Mouse (Mus musculus) right cerebral cortex, postnatal 4 days (tissue): ENCODE measurements around the gene Fam172a.

Experiments
- DNase-seq: peaks from one replicate; pipeline ENCODE4 v3.0.0-alpha.2; 2022

Gene Fam172a

DNA sequence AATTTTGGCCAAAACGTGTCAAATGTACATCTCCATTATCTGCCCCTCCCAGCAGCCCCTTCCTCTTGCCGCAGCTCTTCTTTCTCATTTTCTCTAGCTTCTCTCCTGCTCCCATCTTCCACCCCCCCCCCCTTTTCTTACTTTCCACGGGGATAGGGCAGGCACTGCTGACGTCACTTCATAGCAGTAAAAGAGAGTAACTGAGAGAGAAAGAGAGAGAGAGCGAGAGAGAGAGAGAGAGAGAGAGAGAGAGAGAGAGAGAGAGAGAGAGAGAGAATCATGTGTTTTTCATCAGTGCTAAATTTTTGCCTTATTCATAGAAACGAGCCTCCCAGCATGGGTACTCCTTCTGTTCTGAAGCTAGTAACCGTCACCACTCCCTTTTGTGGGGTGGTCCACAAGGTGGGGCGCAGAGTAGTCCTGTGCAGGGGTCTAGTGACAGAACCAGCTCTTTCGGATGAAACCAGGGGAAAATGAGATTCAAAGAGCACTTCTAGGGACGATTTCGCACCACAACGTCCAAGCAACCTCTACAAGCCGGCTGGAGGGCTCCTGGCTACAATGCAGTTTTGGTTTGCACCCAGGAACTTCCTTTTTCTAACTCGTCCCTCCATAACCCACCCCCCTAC lies 480.2 kb downstream of the Fam172a start:
- no peak for DNase-seq

DNA sequence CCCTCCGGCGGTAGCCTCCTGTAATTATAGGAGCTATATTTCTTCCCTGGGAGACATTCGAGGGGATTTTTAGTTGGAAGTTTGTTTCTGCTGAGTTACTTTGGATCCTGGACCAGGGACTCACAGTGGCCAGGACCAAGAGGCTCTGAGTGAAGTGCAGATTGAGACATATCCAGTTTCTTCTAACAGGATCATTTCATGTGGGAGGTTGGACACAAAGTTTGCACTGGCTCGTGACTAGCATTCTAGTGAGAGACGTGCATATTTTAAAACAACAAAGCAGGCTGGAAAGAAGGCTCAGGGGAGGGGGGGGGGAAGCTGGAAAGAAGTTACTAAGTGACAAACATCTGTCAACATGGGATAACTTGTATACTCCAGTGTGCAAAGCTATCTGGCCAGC lies 481.2 kb downstream of the Fam172a start:
- no peak for DNase-seq

DNA sequence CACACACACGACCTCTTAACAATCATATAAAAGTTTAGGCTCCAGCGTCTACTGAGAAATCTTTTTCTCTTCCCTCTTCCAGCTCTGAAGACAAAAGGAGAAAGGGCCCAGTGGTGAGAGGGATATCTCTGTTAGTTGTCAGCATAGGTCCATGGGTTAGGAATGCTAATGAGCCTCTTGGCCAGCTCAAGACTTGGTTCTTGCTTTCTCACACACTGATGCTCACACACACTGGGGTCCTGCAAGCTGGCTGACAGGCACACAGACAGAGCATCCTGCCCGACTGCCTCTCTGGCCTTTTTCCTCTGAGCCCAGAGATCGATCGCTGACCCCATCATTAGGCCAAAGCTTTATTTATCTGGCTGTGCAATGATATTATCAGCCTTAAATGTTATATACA lies 482.2 kb downstream of the Fam172a start:
- no peak for DNase-seq

DNA sequence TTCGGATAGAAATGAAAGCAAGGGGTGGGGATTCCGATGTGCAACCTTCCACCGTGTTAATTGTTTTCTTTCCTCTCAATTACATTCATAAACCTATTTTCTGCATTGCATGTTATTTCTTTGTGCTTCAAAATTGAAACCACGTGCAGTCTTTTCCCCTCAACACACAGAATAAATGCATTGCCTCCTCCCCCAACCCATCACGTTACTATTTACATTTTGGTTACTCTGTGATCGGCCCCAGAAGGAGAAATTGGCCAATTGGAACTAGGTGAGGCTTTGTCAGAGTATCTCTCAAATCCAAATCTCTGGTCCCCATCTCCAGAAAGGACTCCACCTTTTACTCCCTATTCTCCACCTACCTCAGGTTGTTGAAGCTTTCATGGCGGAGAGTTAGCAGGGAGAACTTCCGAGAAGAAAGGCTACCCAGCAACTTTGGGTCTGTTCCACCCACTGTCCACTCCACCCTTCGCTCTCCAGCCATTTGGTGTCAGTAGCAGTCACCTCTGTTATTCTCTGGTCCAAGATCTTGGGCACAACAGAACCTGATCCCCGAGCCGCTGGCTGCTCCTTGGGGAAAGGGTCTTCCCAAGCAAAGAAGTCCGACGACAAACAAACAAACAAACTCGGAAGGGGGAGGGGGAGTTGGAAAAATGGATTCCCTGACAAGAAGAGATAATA lies 483.1 kb downstream of the Fam172a start:
- no peak for DNase-seq

DNA sequence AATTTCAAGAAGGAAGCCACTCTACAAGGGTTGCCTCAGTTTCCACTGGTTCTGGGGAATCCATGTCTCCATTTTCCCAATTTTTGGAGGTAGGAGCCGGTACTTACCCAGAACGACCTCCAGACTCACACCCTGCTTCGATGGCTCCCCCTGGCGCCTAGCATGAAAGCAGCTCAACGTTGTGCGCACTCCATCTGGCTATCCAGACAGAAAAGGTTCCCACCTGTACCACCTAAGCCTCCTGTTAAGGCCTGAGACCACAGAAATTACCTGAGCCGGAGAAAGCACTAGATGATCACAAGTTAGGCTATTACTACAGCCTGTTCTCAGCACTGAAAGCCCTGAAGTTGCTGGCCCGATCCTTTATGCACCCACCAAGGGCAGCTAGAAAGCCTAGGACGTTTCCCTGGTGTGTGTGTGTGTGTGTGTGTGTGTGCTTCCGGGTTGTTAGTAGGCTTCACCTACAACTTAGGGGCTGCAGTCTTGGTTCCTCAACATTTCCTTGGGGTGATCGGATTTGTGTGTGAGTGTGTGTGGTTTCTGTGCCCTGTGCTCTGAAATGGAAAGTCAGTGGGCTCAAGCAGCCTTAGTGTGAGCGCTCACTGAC lies 484.6 kb downstream of the Fam172a start:
- no peak for DNase-seq

DNA sequence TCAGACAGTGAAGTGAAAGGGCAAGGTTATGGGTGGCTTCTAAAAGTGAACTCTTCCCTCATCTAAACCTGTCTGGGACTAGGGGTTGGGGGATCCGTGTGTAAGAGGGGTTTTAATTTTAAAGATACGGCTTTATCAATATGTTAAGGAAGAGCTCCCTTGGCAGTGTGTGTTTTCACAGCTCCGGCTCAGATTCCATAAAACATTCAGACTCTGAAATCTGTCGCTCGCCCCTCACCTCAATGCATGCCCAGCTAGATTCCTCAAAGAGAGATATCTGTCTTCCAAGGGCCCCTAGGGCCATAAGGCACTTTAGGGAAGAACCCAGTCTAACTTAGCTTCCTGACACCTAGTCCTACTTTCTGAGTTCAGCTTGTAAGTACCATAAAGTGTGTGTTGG lies 486.0 kb downstream of the Fam172a start:
- no peak for DNase-seq

DNA sequence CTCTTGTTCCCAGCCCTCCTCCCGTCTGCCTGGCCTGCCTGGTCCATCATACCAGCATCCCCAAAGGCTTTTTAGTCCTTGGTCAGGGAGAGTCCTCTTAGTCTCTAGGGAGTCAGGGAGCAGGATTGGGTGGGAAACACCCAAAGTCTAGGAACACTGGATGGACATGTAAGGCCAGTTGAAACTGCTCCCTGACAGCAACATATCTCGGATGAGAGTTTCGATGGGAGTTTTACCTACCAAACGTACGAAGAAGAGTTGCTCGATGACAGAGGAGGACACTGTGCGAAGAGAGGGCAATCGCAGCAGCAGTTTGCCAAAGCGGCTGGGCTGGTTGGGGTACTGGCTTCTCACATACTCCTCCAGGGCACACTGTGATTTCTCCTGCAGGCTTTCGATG lies 487.8 kb downstream of the Fam172a start:
- no peak for DNase-seq

DNA sequence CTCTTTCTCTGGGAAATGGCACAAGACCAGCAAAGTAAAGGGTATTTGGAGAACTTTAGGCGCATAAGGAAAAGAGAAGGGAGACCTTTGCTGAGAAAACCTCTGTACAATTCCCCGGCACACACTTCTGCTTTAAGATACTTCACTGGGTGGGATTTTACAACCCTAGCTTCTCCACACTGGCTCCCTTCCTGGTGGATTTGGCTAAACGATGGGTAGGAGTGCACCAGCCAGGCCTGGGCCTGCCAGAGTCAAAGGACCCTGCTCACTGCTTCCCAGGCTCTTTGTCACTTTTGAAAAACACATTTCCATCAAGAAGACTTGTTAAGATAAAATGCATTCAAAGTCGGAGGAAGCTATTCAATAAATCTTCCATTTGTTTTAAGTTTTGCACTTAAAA lies 491.4 kb downstream of the Fam172a start:
- DNase-seq = peak; percentile 18

DNA sequence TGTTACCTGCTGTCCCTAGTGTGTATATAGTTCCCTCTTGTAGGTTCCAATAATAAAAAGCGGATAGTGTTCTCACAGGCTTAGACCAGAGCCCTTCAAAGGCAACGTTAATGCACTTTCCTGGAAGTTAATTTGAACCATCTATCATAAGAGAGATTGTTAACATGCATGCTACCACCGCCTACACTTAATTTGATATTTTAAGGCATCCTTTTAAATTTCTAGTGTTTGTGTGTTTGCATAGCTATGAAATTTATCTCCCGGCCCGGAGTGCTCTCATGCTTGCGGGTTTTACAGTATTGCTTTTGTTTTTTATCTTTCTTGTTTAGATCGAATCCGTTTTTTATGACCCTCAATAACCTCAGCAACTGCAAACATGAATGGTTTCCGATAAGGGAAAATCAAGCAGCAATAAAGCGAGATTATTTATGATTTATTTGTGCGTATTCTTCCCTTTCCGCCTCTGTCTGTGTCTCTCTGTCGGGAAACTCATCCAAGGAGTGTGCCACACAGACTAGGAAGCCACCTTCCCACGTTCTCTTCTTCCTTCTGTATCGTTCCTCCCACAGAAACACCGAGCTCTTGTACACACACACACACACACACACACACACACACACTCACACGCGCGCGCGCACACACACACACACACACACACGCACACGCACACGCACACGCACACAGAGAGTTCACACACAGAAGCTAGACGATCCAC lies 492.5 kb downstream of the Fam172a start:
- no peak for DNase-seq

DNA sequence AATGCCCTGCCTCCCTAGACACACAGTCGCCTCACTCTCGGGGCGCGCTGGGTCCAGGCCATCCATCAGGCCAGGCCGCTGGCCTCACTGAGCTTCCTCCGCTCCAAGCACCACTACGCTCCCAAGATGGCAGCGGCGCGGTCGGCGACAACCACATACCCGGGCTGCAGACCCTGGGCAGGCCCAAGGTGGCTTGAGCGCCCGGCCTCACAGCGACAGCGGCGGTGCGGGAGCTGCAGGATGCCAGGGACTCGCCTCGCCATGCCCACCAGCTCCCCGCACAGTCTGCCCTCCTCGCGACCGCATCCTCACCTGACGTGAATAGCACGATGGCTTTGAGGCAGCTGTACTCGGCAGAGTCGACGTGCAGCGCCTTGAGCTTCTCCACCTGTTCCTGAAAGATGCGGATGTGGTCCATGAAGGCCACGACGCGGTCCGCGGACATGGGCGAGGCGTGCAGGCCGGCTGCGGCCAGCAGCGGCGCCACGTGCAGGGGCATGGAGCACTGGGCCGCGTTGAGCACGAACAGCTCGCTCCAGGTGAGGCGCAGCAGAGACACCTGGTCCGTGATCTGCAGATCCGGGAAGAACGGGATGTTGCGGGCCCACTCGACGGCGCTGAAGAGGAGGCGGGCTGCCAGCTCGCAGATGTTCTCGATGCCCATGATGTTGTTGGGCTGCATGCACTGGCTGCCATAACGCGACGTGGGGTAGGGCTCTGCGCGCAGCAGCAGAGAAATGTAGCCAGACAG lies 493.2 kb downstream of the Fam172a start:
- DNase-seq = no peak

DNA sequence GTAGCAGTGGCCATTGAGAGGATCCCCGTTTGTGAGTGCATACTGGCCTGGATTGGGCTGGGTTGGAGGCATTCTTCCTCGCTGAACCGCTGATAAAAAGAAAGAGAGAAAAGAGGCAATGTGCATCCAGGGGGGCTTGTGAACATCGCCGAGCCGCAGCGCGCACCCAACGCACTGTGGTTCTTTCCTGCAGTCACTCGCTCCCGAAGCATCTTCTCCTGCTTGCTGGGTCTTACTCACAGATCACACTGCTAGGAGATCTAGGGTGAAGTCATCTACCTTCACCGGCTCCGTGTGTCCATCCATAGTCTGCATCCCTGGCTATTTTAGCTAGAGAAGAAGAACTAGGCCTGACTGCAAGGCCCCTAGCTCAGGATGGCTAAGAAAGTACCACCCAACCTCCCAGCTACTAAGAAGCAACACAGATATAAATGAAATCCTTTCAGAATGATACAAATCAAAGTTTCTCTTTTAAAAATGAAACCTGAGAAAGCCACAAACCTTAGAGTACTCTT lies 493.8 kb downstream of the Fam172a start:
- no peak for DNase-seq

DNA sequence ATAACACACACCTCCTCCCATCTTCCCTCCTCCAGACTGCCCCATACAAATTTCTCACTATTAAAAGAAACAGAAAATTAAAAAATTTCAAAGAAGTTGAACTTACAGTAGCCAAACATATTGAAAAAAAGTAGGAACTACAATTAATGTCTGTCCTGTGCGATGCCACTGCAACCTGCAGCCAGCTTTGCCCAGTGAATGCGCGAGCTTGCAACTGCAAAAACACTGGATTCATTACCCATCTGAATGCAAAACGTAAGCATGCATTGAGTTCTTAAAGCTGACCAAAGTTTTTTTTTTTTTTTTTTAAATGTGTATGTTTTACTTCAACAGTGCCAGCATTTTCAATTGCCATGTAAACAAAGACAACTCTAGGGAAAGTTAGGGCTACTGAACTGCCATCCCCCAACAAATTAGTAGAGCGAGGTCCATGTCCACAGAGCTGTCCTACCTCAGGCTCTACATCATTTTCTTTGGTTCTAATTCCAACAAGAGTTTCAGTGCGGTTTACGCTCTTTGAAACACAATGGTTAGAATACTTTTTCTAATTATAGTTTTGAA lies 494.5 kb downstream of the Fam172a start:
- DNase-seq = no peak

DNA sequence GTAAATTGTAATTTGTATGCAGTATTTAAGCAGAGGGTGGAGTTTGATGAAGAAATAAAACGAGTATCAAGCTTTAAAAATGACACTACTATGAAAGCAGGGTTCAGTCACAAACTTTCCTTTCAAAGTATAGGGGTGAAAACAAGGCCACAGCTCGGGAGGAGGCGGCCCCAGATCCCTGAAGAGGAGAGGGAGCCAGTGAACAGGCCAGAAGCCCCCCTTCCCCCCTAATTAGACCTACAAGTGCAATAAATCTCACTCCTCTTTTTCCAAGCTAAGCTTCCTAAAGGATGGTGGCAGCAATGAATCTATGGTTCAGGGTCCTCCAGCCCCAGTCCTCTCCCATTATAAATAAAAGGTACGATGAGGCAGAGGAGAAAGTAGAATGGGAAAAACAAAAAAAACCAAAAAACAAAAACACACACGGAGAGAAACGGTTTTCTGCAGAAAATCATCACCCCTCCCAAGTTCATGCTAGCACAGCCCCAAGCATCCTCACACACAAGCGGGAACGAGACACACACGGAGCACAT lies 495.5 kb downstream of the Fam172a start:
- DNase-seq = no peak

DNA sequence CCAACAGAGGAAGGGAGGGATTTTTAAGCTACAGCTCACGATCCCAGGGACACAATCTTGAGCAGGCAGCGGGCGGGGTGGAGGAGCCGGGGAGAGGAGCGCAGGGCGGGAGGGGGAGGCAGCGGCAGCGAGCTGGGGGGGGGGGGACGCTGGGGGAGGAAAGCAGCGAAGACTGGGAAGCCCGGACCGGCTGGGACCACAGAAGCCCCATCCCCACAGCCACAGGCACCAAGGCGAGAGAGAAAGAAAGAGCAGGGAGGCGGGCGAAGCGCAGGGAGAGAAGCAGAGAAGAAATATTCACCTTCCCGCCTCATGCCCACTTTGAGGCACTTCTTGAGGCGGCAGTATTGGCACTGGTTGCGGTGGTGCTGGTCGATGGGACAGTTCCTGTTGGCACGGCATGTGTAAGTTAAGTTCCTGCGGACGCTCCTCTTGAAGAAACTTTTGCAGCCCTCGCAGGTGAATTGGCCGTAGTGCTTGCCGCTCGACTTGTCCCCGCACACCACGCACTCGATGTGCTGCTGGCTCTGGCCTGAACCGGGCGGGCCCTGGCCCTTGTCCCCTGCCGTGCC lies 496.1 kb downstream of the Fam172a start:
- DNase-seq = no peak

DNA sequence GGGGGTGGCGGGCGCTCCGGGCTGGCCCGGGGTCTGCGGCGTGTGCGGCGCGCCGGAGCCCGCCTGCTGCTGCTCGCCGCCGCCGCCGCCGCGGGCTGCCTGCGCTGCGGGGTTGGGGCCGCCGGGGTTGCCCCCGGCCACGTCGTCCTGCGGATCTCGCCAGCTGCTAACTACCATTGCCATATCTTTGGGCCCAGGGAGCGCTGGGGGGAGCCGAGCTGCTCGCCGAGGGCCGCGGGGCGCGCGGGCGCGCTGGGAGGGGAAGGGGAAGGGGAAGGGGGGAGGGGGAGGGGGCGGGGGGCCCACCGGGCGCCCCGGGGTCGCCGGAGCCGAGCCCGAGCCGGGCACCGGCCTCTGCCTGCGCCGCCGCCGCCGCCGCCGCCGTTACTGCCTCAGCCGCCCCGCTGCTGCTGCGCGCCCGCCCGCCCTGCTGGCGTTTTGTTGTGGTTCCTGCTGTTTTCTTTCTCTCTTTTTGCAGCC lies 496.6 kb downstream of the Fam172a start:
- DNase-seq = no peak

DNA sequence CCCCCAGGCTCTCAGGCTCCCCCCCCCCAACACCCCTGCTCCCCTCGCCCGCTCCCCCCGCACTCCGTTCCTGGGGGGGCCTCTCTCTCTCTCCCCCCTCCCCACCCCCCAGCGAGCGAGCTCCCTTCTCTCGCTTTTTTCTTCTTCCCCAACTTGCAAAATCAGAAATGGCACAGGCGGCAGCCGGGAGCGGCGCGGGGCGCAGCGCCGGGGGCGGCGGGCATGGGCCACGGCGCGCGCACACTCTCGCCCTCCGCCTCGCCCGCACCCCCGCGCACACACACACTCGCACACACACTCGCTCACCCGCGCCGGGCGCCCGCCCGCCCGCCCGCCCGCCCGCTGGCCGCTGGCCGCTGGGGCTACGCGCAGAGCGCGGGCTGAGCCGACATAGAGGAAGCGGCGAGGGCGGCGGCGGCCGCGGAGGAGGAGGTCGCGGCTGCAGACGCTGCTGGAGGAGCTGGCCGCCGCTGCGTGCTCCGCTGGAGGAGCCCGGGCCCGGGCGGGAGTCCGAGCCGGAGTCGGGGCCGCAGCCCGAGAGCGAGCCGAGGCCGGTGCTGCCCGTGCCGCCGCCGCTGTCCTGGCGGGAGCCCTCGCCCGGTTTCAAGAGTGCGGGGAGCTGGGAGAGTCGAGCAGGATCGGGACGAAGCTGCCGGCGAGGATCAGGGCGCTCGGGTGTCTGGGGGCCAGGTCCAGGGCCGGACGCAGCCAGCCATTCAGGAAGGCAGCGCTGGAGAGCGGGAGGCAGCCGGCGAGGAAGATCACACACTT lies 497.2 kb downstream of the Fam172a start:
- DNase-seq = no peak

DNA sequence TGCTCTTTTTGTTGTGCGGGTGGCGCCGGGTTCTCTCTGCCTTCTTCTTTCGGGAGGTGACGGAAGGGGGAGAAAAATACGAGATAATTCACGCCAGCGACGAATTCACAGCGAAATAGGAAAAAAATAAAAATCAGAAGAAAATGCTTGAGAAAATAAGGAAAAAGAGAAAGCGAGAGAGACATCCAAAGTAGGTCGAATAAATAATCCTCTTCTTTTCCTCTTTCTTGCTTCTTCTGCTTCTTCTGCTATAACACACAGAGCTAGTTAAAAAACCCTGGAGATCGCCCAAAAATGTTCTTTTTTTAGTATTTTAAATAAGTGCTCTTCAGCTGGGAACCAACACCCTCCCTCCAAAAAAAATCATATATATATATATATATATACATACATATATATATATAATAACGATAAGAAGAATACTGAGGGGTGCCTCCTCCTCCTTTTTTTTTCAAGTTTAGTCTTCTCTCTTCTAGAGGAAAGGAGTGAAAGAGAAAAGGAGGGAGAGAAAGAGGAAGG lies 497.9 kb downstream of the Fam172a start, which contains the start of gene Nr2f1:
TSS of gene Nr2f1 (minus strand) at position 116 of the 519 bp plus-strand sequence.
- no peak for DNase-seq

DNA sequence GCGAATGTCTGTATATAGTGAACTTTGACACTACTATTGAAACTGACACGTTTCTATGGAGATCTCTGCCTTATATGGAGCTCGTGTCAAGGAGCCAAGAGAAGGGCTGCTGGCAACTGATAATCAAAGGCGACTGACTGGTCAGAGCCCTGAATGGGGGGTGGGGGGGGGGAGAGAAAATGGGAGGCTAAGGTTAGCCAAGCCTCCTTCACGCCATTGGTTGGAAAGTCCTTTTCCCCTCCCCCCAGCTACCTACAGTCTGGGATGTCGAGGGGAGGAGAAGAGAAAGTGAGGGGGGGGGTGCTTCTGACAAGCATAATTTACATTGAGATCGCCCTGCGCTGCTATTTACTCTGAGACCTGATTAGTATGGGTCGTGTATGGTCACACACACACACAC lies 498.6 kb downstream of the Fam172a start:
- no peak for DNase-seq

DNA sequence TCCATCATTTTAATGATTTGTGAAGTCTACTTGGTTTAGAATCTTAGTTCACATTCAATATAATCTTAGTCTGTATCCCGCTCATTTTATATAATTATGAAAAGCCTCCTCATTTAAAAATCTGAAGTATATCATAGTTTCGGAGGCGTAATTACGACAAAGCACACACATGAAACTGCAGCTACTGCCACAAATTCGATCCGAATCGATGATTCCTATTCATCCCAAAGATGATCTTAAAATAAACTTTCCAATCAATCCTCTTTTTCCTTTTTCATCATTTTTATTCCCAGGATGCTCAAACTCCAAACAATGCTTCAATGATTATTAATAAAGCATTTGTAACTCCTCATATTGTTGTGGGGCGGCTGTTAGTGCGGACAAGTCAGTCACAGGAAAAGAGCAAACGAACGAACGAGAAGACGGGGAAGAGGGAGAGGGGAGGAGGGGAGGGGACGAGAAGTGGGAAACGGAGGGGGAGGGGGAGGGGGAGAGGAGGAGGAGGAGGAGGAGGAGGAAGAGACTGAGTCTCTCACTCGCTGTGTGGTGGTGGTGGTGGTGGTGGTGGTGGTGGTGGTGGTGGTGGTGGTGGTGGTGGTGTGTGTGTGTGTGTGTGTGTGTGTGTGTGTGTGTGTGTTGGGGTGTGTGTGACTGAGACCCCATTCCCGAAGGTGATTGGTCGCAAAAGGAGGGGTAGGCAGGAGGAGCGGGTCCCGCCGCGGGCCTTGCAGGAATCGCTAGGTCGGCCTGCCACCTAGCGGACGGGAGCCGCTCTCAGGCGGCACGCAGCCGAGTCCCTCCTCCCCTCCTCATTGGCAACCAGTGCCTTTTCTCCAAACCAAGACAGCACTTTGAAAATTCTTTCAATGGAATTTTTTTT lies 499.4 kb downstream of the Fam172a start:
- peak; percentile 93 for DNase-seq
